Mouse (Mus musculus) lung, postnatal 0 days (tissue): Measurements from ENCODE around the gene Nfrkb.

Source experiments
- CTCF ChIP-seq: IDR thresholded peaks from 2 replicates; pipeline ENCODE4 v1.5.1; 2016; ENCODE audit warnings: antibody characterized with exemption, mild to moderate bottlenecking
- EP300 ChIP-seq: IDR thresholded peaks from 2 replicates; pipeline ENCODE4 v1.6.1; 2016; ENCODE audit warnings: antibody characterized with exemption, mild to moderate bottlenecking, control low read depth

DNA sequence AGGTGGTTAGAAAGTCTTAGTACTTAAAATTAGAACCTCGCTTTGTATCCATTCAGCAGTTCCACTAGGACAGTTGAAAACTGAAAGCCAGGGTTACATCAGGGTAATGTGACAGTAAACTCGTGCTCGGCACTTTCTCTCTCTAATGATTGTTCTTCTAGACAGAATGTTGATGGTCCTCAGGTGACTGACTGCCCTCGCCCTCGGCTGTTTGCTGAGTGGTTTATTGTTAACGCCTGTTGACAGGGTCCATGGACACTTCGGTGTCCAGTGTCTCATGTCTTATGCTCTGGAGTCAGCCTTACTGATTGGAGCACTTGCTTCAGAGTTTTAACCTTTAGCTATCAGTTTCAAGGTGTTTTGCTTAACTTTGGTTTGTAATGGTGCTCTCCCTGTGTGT is 31.9 kb upstream of the Nfrkb start:
- TF ChIP-seq CTCF (no peak), EP300 (no peak)
